In genomic region chr10:124288301-124288995, GRCm38 (mm10) we compare ENCODE assay signal across 9 mouse cellular contexts.
A peak's percentile ranks its signal among the peaks of the same experiment; 100 is the strongest.
DNase-seq lines count a peak whose midpoint lies in the region; ATAC-seq lines count a peak whose summit lies in the region.
"Had no signal": no experiment of that assay in that cellular context is flagged by ENCODE, and none has a peak within 500 bp of the region (broad histone marks: within the 10 kb centered on the region; RNA-seq: fewer than 3 reads in every experiment).

No protein-coding gene starts in this region.

- H3K27me3 ChIP-seq in neural tube, embryonic 15.5 days (replicated peaks): no peaks in the 10 kb centered on the region
- no peaks in the 10 kb centered on the region for H3K27me3 ChIP-seq in heart, embryonic 15.5 days
- no peaks in the 10 kb centered on the region for H3K27me3 ChIP-seq in stomach, embryonic 16.5 days (ENCODE audit: control insufficient read depth, insufficient read depth, low read length)
- H3K27me3 ChIP-seq: midbrain, embryonic 12.5 days had no signal

- WGBS in neural tube, embryonic 15.5 days: 73% methylated on average over 18 of the region's 18 CpGs
- 42% methylated on average over 18 of the region's 18 CpGs for WGBS in heart, embryonic 15.5 days
- 47% methylated on average over 18 of the region's 18 CpGs for WGBS in stomach, embryonic 16.5 days

- no peak overlapping the region for H3K9ac ChIP-seq in neural tube, embryonic 15.5 days (replicated peaks)
- H3K9ac ChIP-seq in heart, embryonic 15.5 days: no peak overlapping the region
- no peak overlapping the region for H3K9ac ChIP-seq in stomach, embryonic 16.5 days (ENCODE audit: low read length)
- H3K9ac ChIP-seq: midbrain, embryonic 12.5 days had no signal

- no peaks in the 10 kb centered on the region for H3K36me3 ChIP-seq in neural tube, embryonic 15.5 days
- H3K36me3 ChIP-seq in heart, embryonic 15.5 days: no peaks in the 10 kb centered on the region
- H3K36me3 ChIP-seq in stomach, embryonic 16.5 days (ENCODE audit: control insufficient read depth, insufficient read depth, low read length): no peaks in the 10 kb centered on the region
- H3K36me3 ChIP-seq: midbrain, embryonic 12.5 days had no signal

- H3K27ac ChIP-seq in neural tube, embryonic 15.5 days (replicated peaks): no peak overlapping the region
- H3K27ac ChIP-seq in heart, embryonic 15.5 days: 0 out of 2 replicates have a peak overlapping the region, but pooled peaks have one; percentile 52
- no peak overlapping the region for H3K27ac ChIP-seq in stomach, embryonic 16.5 days (ENCODE audit: low read length)
- H3K27ac ChIP-seq: midbrain, embryonic 12.5 days had no signal

- H3K4me2 ChIP-seq in neural tube, embryonic 15.5 days: peak overlapping the region; percentile 27
- H3K4me2 ChIP-seq in heart, embryonic 15.5 days: peak overlapping the region; percentile 54
- H3K4me2 ChIP-seq in stomach, embryonic 16.5 days (ENCODE audit: low read depth, low read length): peak overlapping the region; percentile 43
- H3K4me2 ChIP-seq: midbrain, embryonic 12.5 days had no signal

- H3K4me3 ChIP-seq in neural tube, embryonic 15.5 days (replicated peaks): no peak overlapping the region
- peak overlapping the region; percentile 39 for H3K4me3 ChIP-seq in heart, embryonic 15.5 days
- H3K4me3 ChIP-seq in stomach, embryonic 16.5 days (replicated peaks; ENCODE audit: low read length): peak overlapping the region; percentile 24
- H3K4me3 ChIP-seq: midbrain, embryonic 12.5 days had no signal

- no peaks in the 10 kb centered on the region for H3K4me1 ChIP-seq in neural tube, embryonic 15.5 days
- no peaks in the 10 kb centered on the region for H3K4me1 ChIP-seq in heart, embryonic 15.5 days (replicated peaks)
- no peaks in the 10 kb centered on the region for H3K4me1 ChIP-seq in stomach, embryonic 16.5 days (ENCODE audit: control insufficient read depth, insufficient read depth, low read length)
- H3K4me1 ChIP-seq: midbrain, embryonic 12.5 days had no signal

- ATAC-seq in neural tube, embryonic 15.5 days (ENCODE audit: low FRiP score): no peak
- no peak for ATAC-seq in heart, embryonic 15.5 days (replicated peaks; ENCODE audit: insufficient number of reproducible peaks, insufficient read depth, low FRiP score, low read depth)
- ATAC-seq in stomach, embryonic 16.5 days (ENCODE audit: insufficient read depth, low FRiP score): no peak

- no peak for DNase-seq in neural tube, embryonic 10.5 days (ENCODE audit: extremely low spot score, low spot score)
- peak; percentile 4 to 7 for DNase-seq in lung, adult 18-20 months
- DNase-seq in right cerebral cortex, postnatal 10 days (ENCODE audit: low spot score in 2 of 2): no peak
- DNase-seq in urinary bladder, postnatal 14 days (ENCODE audit: low spot score): no peak
- DNase-seq in cerebellum, postnatal 10 days: no peak

- no peaks in the 10 kb centered on the region for H3K9me3 ChIP-seq in neural tube, embryonic 15.5 days (replicated peaks)
- no peaks in the 10 kb centered on the region for H3K9me3 ChIP-seq in heart, embryonic 15.5 days (replicated peaks)
- no peaks in the 10 kb centered on the region for H3K9me3 ChIP-seq in stomach, embryonic 16.5 days (replicated peaks; ENCODE audit: control insufficient read depth, low read length)
- H3K9me3 ChIP-seq: midbrain, embryonic 12.5 days had no signal

Comparison
In these comparisons a context has a peak if more than half of its experiments do, and no peak if none do; other contexts are left out.
1. DNase-seq: peak in lung, adult 18-20 months (2 of 2); none in neural tube, embryonic 10.5 days (single experiment), right cerebral cortex, postnatal 10 days (0 of 2), urinary bladder, postnatal 14 days (single experiment) and cerebellum, postnatal 10 days (0 of 2).
2. Peak in every context shown above with its lines, with median percentiles within 50 percentile points of each other: H3K4me2 ChIP-seq.